Mouse (Mus musculus): ENCODE data around the gene Vmn2r61. TPM values are rescaled to one million over a fixed set of nuclear protein-coding genes. Genes with fewer than 3 reads are reported as not detected.

Vmn2r61 gene
- polyA plus RNA-seq (2015; fragmentation: Nextera tagmentation; extraction: Ambion mirVana) = not detected in 2 replicates

DNA sequence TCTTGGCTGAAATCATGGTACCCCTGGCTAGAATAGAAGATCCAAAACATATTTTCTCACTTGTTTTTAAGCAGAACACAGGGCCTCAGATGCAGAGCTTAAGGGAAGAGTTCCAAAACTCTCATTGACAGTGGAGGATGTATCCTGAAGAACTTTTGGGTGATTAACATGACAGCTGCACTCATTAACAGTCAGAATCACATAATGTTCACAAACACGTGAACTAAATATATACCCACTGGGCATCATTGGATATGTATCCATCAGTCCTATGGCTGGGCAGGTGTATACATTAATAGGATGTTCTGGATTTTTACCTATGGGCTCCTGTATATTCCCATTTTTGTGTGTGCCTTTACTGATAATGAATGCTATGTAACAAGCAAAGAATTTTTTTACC lies at the start of gene Vmn2r61:
Gene Vmn2r61 (plus strand): TSS at position 301 of the 400 bp plus-strand sequence.
- H3K36me3 ChIP-seq (ENCODE audit: control insufficient read depth, insufficient read depth, low read length) = no peaks in the 10 kb centered on the region
- no peak within 1 kb of the TSS for H3K4me3 ChIP-seq (ENCODE audit: low read depth, low read length)
- ATAC-seq = no peak
- H3K9me3 ChIP-seq (replicated peaks; ENCODE audit: control insufficient read depth, low read length, poor library complexity, severe bottlenecking) = peaks cover 8% of the 10 kb centered on the region
- no peaks in the 10 kb centered on the region for H3K27me3 ChIP-seq (ENCODE audit: control insufficient read depth, insufficient read depth, low read depth, low read length)
- no peak within 1 kb of the TSS for H3K27ac ChIP-seq (ENCODE audit: low read length)
- H3K4me2 ChIP-seq (ENCODE audit: low read length) = no peak within 1 kb of the TSS
- H3K9ac ChIP-seq (ENCODE audit: low read depth, low read length) = no peak within 1 kb of the TSS
- no peaks in the 10 kb centered on the region for H3K4me1 ChIP-seq (ENCODE audit: control insufficient read depth, insufficient read depth, low read length)
- WGBS = 90% methylated on average over 1 of the region's 1 CpGs

Other genes with a start within 250 kb of the Vmn2r61 start
- not detected in 2 replicates for gene Vmn2r59, start 201.0 kb upstream of the Vmn2r61 start, polyA plus RNA-seq (2015; fragmentation: Nextera tagmentation; extraction: Ambion mirVana)
- gene Vmn2r60, start 152.3 kb upstream of the Vmn2r61 start, polyA plus RNA-seq (2015; fragmentation: Nextera tagmentation; extraction: Ambion mirVana) = not detected in 2 replicates
- gene 4933421I07Rik, start 188.1 kb downstream of the Vmn2r61 start, polyA plus RNA-seq (2015; fragmentation: Nextera tagmentation; extraction: Ambion mirVana) = not detected in 2 replicates
- 16.0 and 17.4 TPM in 2 replicates for gene Zfp141, start 245.7 kb downstream of the Vmn2r61 start, polyA plus RNA-seq (2015; fragmentation: Nextera tagmentation; extraction: Ambion mirVana)

Measured in midbrain, embryonic 16.5 days (tissue).